Mouse (Mus musculus) embryonic fibroblast, embryonic 13.5 days (primary cell): ENCODE results near the gene Cdk14. TPM values are rescaled to one million over a fixed set of nuclear protein-coding genes. Genes with fewer than 3 reads are reported as not detected.
A peak's percentile ranks its signal among the peaks of the same experiment; 100 is the strongest.

Source experiments
- H3K27ac ChIP-seq: 2 replicates; pipeline ENCODE4 v1.5.1; 2012; ENCODE audit warnings: low read length, control low read depth, inconsistent platforms; ENCODE audit not compliant: insufficient read depth
- H3K4me1 ChIP-seq: 2 replicates; pipeline ENCODE4 v1.6.1; 2011; ENCODE audit warnings: low read length; ENCODE audit not compliant: control insufficient read depth, insufficient read depth
- H3K4me3 ChIP-seq: 2 replicates; pipeline ENCODE4 v1.5.1; 2011; ENCODE audit warnings: mild to moderate bottlenecking, control low read depth, low read length; ENCODE audit not compliant: insufficient read depth
- CTCF ChIP-seq: IDR thresholded peaks from 2 replicates; pipeline ENCODE4 v1.5.1; 2011; ENCODE audit warnings: mild to moderate bottlenecking, control low read depth, low read length, moderate library complexity, borderline replicate concordance; ENCODE audit not compliant: insufficient read depth
- POLR2A ChIP-seq: IDR thresholded peaks from 2 replicates; pipeline ENCODE4 v1.6.1; 2011; ENCODE audit warnings: low read depth, mild to moderate bottlenecking, control low read depth, low read length, moderate library complexity
- polyA plus RNA-seq: library from polyadenylated mRNA; stranded (reverse); fragments of >200 nt; gene quantifications from 2 replicates; pipeline ENCODE4 v1.2.4, GENCODE M21; 2011; ENCODE audit warnings: low read depth; ENCODE audit not compliant: missing spikeins, insufficient read length

Cdk14 gene
- polyA plus RNA-seq, 1 experiment: 50.0 TPM

GRCm38 (mm10) chr5:5367550-5367949 lies 52.6 kb downstream of the Cdk14 start:
- Histone ChIP-seq H3K4me3 (no peak overlapping the region), H3K4me1 (no peaks in the 10 kb centered on the region), H3K27ac (no peak overlapping the region)
- TF ChIP-seq CTCF (no peak), POLR2A (no peak)

- no peak overlapping the region for H3K4me3 ChIP-seq
- TF ChIP-seq CTCF (no peak), POLR2A (no peak)
- H3K27ac ChIP-seq: no peak overlapping the region
- H3K4me1 ChIP-seq: no peaks in the 10 kb centered on the region
Observed at GRCm38 (mm10) chr5:5365285-5366076, 54.6 kb downstream of the Cdk14 start.

GRCm38 (mm10) chr5:5361684-5362083 lies 58.4 kb downstream of the Cdk14 start:
- Histone ChIP-seq H3K4me1 (no peaks in the 10 kb centered on the region), H3K27ac (no peak overlapping the region), H3K4me3 (no peak overlapping the region)
- TF ChIP-seq POLR2A (no peak), CTCF (no peak)

GRCm38 (mm10) chr5:5360338-5360737 lies 59.8 kb downstream of the Cdk14 start:
- H3K4me1 ChIP-seq: no peaks in the 10 kb centered on the region
- no peak overlapping the region for H3K4me3 ChIP-seq
- peak overlapping the region; percentile 32; the same call in 1 of the 2 replicates for H3K27ac ChIP-seq
- no peak for TF ChIP-seq CTCF
- TF ChIP-seq POLR2A: no peak

- Histone ChIP-seq H3K4me3 (no peak overlapping the region), H3K4me1 (no peaks in the 10 kb centered on the region), H3K27ac (peak overlapping the region; percentile 32; the same call in 1 of the 2 replicates)
- TF ChIP-seq CTCF (no peak), POLR2A (no peak)
Observed at GRCm38 (mm10) chr5:5359915-5360314, 60.2 kb downstream of the Cdk14 start.

- Histone ChIP-seq H3K4me1 (no peaks in the 10 kb centered on the region), H3K4me3 (no peak overlapping the region), H3K27ac (no peak overlapping the region)
- peak; percentile 25; the same call in 1 of the 2 replicates for TF ChIP-seq CTCF
- TF ChIP-seq POLR2A: no peak
Observed at GRCm38 (mm10) chr5:5359370-5359769, 60.7 kb downstream of the Cdk14 start.

- no peak overlapping the region for H3K4me3 ChIP-seq
- no peak overlapping the region for H3K27ac ChIP-seq
- no peaks in the 10 kb centered on the region for H3K4me1 ChIP-seq
- TF ChIP-seq POLR2A (no peak), CTCF (no peak)
Observed at GRCm38 (mm10) chr5:5358019-5358717, 61.9 kb downstream of the Cdk14 start.

- TF ChIP-seq CTCF (no peak), POLR2A (no peak)
- Histone ChIP-seq H3K4me3 (no peak overlapping the region), H3K4me1 (no peaks in the 10 kb centered on the region), H3K27ac (no peak overlapping the region)
Observed at GRCm38 (mm10) chr5:5354684-5355368, 65.3 kb downstream of the Cdk14 start.

GRCm38 (mm10) chr5:5353946-5354345 lies 66.2 kb downstream of the Cdk14 start:
- Histone ChIP-seq H3K4me3 (no peak overlapping the region), H3K27ac (no peak overlapping the region), H3K4me1 (no peaks in the 10 kb centered on the region)
- no peak for TF ChIP-seq CTCF
- no peak for TF ChIP-seq POLR2A
